In the genomic region with DNA sequence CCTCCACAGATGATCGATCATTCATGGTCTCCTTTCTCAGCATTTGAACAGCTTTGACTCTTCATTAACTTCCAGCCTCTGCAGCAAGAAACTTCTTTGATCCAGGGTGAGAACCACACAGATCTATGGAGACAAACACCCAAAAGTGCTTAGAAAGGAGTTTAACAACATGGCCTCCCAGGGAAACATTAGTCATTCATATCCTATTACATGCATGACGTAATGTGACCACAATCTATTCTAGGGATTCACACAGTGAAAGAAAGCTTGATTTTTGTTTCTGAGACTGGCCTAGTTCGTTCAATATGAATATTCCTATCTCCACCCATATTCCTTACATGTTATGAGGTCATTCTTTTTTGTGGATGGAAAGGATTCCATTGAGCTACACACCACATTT, we compare ENCODE assay signal across 20 mouse cellular contexts. TPM values are rescaled to one million over a fixed set of nuclear protein-coding genes. Genes with fewer than 3 reads are reported as not detected.
"Had no signal": no experiment of that assay in that cellular context is flagged by ENCODE, and none has a peak within 500 bp of the region (broad histone marks: within the 10 kb centered on the region; RNA-seq: fewer than 3 reads in every experiment).

No protein-coding gene starts in this region.

- DNase-seq: kidney, postnatal 36 days; liver; liver, embryonic 13.5 days; liver, postnatal 0 days; lung, postnatal 14 days; right cerebral cortex, adult 18-20 months; right cerebral cortex, postnatal 25 days; thymus, postnatal 4 days had no signal

- H3K4me2 ChIP-seq: limb, embryonic 12.5 days; liver, embryonic 13.5 days; lung, embryonic 15.5 days; midbrain, embryonic 13.5 days; neural tube, embryonic 15.5 days had no signal

- ATAC-seq: liver, postnatal 0 days; midbrain, embryonic 13.5 days had no signal

- H3K27ac ChIP-seq: kidney, postnatal 0 days; limb, embryonic 12.5 days; liver, embryonic 13.5 days; lung, embryonic 15.5 days; midbrain, embryonic 13.5 days; neural tube, embryonic 15.5 days had no signal

- H3K36me3 ChIP-seq: limb, embryonic 12.5 days; liver, embryonic 13.5 days; lung, embryonic 15.5 days; midbrain, embryonic 13.5 days; neural tube, embryonic 15.5 days had no signal

- H3K9me3 ChIP-seq: lung, embryonic 15.5 days; midbrain, embryonic 13.5 days; neural tube, embryonic 15.5 days had no signal

- H3K4me1 ChIP-seq: limb, embryonic 12.5 days; lung, embryonic 15.5 days; neural tube, embryonic 15.5 days had no signal

- H3K4me3 ChIP-seq: limb, embryonic 12.5 days; liver, embryonic 13.5 days; lung, embryonic 15.5 days; midbrain, embryonic 13.5 days; neural tube, embryonic 15.5 days had no signal

- H3K27me3 ChIP-seq: limb, embryonic 12.5 days; liver, embryonic 13.5 days; lung, embryonic 15.5 days; midbrain, embryonic 13.5 days; neural tube, embryonic 15.5 days had no signal

- H3K9ac ChIP-seq: limb, embryonic 12.5 days; liver, embryonic 13.5 days; liver, postnatal 0 days; lung, embryonic 15.5 days; midbrain, embryonic 13.5 days; neural tube, embryonic 15.5 days had no signal

RNA-seq across cellular contexts. Expression of a gene that starts 3.9 kb away (rescaled TPM):
- total RNA-seq: layer of hippocampus, adult 18-20 months; layer of hippocampus, postnatal 10 days; left cerebral cortex, postnatal 36 days; megakaryocyte progenitor cell, adult 5-6 weeks; midbrain, postnatal 0 days had no signal
- polyA plus RNA-seq: kidney, postnatal 0 days; limb, embryonic 12.5 days; midbrain, embryonic 13.5 days; neural tube, embryonic 11.5 days; neural tube, embryonic 15.5 days; small intestine, adult 2 months had no signal
